Mouse (Mus musculus) cortical plate, adult 2 months (tissue): ENCODE measurements around the gene Acer1. TPM values are rescaled to one million over a fixed set of nuclear protein-coding genes. Genes with fewer than 3 reads are reported as not detected.

ENCODE experiments used
- H3K27ac ChIP-seq: fragments of 200-500 bp; 2 replicates; pipeline ENCODE4 v1.5.1; 2012; ENCODE audit warnings: low read length, control low read depth, inconsistent platforms; ENCODE audit not compliant: insufficient read depth
- H3K4me1 ChIP-seq: fragments of 200-500 bp; 2 replicates; pipeline ENCODE4 v1.6.1; 2011; ENCODE audit warnings: low read length; ENCODE audit not compliant: control insufficient read depth, insufficient read depth
- H3K4me3 ChIP-seq: fragments of 200-500 bp; 2 replicates; pipeline ENCODE4 v1.5.1; 2011; ENCODE audit warnings: mild to moderate bottlenecking, low read length, control low read depth; ENCODE audit not compliant: insufficient read depth
- CTCF ChIP-seq: fragments of 200-500 bp; IDR thresholded peaks from 2 replicates; pipeline ENCODE4 v1.5.1; 2011; ENCODE audit warnings: mild to moderate bottlenecking, control low read depth, low read length; ENCODE audit not compliant: insufficient read depth; ENCODE audit errors: extremely low read depth
- POLR2A ChIP-seq: fragments of 200-500 bp; IDR thresholded peaks from 2 replicates; pipeline ENCODE4 v1.6.1; 2011; ENCODE audit warnings: mild to moderate bottlenecking, low read length, control low read depth; ENCODE audit not compliant: insufficient read depth; ENCODE audit errors: extremely low read depth
- polyA plus RNA-seq: library from polyadenylated mRNA; depleted of rRNA; stranded (reverse); fragments of >200 nt; gene quantifications from 2 replicates; pipeline ENCODE4 v1.2.3, GENCODE M21; 2012

The Acer1 gene
- polyA plus RNA-seq, 1 experiment: not detected

DNA sequence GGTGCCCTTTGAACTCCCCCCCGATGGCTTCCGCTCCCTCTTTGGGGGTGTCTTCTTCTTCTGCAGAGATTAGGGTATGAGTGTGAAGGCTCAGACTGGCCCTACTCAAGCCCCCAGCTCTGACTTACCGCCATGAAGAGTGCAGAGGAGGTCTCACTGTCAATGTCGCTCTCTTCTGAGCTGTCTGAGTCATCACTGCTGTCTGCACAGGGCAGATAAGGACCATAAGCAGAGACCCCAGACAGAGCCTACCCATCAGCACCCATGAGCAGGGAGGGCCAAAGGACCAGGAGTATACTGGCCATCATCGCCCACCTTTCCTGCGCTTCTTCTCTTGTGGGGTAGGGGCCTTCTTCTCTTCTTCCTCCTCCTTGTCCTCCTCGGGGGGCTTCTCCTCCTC lies 22.1 kb upstream of the Acer1 start:
- H3K4me1 ChIP-seq: no peaks in the 10 kb centered on the region
- TF ChIP-seq POLR2A (no peak), CTCF (no peak)
- no peak overlapping the region for H3K4me3 ChIP-seq
- no peak overlapping the region for H3K27ac ChIP-seq

- H3K4me1 ChIP-seq: no peaks in the 10 kb centered on the region
- no peak for TF ChIP-seq CTCF
- TF ChIP-seq POLR2A: no peak
- H3K27ac ChIP-seq: no peak overlapping the region
- no peak overlapping the region for H3K4me3 ChIP-seq
Observed at GRCm38 (mm10) chr17:57001228-57001627, 19.3 kb upstream of the Acer1 start.

DNA sequence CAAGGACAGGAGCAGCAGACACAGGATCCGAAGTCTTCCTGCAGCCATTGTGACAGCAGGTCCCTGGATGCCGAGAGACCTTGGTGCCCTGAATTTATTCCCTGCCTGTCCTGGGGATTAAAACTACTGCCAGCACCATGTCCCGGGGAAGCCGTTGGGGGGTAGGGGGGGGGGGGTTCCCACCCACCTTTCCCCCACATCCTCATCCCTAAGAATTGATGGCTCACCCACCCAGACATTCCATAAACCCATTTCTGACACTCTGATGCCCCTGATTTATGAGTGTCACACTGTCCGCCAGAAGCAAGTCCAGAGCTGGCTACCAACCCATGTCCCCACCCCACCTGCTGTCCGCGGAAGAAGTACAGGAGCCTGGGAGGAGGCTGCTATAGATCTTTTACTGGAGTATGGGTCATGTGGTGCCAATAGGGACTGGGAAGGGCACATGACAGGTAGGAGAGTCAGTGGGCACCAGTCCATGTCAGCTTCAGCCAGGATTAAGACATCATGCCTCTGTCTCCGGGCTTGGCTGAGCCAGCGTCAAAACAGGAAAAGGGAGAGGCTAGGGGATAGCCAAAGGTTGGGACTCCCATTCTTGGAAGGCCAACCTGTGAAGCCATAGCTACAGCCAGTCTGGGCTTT lies 18.2 kb upstream of the Acer1 start, which contains the start of gene Pspn:
Gene Pspn, minus strand, starts transcription at position 51 of the 642 bp plus-strand sequence.
- Histone ChIP-seq H3K27ac (no peak within 1 kb of the TSS), H3K4me3 (no peak within 1 kb of the TSS), H3K4me1 (no peaks in the 10 kb centered on the region)
- TF ChIP-seq CTCF (no peak), POLR2A (no peak)

GRCm38 (mm10) chr17:56999414-56999813 lies 17.5 kb upstream of the Acer1 start:
- Histone ChIP-seq H3K4me1 (no peaks in the 10 kb centered on the region), H3K4me3 (no peak overlapping the region), H3K27ac (no peak overlapping the region)
- TF ChIP-seq CTCF (no peak), POLR2A (no peak)

DNA sequence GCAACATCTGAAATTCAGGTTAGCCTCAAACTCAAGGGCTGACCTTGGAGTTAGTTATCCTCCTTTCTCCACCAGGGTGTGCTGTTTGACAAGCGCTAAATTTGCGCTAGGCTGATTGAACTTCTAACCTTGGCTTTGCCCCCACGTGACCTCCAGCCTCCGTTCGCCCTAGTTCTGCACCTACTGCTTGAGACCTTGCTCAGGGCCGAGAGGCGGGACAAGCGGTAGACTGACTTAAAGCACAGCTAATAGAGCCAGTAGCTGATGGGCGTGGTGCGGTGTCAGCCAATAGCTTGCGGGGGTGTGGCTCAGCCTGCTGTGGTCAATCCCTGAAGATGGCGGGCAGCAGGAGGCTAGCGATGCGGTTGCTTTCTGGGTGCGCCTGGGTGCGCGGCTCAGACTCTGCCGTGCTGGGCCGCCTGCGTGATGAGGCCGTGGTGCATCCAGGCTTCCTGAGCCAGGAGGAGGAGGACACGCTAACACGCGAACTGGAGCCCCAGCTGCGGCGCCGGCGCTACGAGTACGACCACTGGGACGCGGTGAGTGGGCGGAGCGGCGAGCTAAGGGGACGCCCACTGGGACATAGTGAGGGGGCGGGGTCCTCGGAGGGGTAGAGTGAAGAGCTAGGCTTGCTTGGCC lies 15.2 kb upstream of the Acer1 start, which contains the start of gene Alkbh7:
Gene Alkbh7, plus strand, starts transcription at position 311 of the 639 bp plus-strand sequence.
- H3K4me1 ChIP-seq: no peaks in the 10 kb centered on the region
- peak within 1 kb of the TSS; percentile 50 for H3K4me3 ChIP-seq

DNA sequence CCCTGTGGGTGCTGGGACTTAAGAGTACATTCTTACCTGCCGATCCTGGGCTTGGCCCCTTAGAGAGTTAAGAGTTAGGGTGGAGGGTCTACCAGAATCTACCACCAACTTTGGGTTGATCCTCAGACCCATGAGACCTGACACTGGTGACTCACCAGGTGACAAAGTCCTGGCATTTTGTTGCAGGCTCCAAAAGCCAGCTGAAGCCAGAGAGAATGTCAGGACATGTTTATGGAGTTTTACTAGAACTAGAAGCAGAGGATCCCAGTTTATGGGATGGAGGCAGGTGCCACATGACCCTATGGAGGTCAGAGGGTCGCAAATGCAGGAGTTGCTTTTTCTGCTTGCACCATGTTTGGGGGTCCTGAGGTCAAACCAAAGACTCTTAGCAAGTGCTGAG lies 14.6 kb upstream of the Acer1 start:
- Histone ChIP-seq H3K27ac (no peak overlapping the region), H3K4me3 (no peak overlapping the region; the same call in 1 of the 2 replicates), H3K4me1 (no peaks in the 10 kb centered on the region)
- TF ChIP-seq POLR2A: peak; percentile 24; the same call in 1 of the 2 replicates
- no peak for TF ChIP-seq CTCF

More for the DNA sequence above, 15.2 kb upstream of the Acer1 start, which contains the start of gene Alkbh7:
- H3K27ac ChIP-seq: no peak within 1 kb of the TSS
- peak; percentile 62 for TF ChIP-seq CTCF
- peak; percentile 73 for TF ChIP-seq POLR2A

- Histone ChIP-seq H3K27ac (no peak overlapping the region), H3K4me1 (peaks cover 4% of the 10 kb centered on the region), H3K4me3 (no peak overlapping the region)
- no peak for TF ChIP-seq POLR2A
- TF ChIP-seq CTCF: no peak
Observed at GRCm38 (mm10) chr17:56995046-56995445, 13.1 kb upstream of the Acer1 start.

DNA sequence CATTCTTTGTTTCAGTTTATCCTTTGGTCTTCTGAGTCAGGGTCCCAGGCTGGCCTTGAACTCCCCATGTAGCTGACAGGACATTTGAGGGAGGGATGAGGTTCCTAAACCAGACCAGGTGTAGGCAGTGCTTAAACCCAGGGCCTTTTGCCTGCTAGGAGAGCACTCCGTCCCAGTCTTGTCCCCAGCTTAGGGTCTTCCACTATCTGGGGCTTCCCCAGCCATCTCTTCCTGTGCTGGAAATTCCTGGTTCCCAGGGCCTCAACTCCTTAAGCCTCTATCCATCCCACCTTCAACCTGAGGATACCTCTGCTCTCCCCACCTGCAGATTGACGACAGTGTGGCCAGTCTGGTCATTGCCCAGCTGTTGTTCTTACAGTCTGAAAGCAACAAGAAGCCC lies 9.0 kb upstream of the Acer1 start:
- Histone ChIP-seq H3K4me1 (peaks cover 4% of the 10 kb centered on the region), H3K27ac (no peak overlapping the region), H3K4me3 (peak overlapping the region; percentile 62)
- TF ChIP-seq POLR2A: no peak
- no peak for TF ChIP-seq CTCF

DNA sequence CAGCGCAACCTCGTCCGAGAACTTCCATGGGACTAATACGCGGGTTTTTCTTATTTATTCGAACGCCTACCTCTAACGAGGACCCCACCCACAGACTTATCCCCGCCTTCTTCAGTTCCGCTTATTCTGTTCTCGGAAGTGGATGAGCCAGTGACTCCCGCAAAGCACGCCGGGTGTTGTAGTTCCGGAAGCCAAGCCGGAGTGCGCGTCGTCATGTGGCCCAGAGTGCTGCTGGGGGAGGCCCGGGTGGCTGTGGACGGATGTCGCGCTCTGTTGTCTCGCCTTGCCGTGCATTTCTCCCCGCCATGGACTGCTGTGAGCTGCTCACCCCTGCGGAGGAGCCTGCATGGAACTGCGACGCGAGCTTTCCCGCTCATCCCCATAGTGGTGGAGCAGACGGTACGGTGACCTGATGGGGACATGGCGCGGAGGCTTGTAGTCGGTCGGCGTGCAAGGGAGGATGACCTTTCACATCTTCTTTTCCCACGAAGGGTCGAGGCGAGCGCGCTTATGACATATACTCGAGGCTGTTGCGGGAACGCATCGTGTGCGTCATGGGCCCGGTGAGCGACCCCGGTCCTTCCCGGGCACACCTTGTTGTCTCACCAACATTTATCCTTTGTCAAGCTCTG lies 8.3 kb upstream of the Acer1 start, which contains the start of gene Clpp:
Gene Clpp, plus strand, starts transcription at position 191 of the 632 bp plus-strand sequence.
- peaks cover 4% of the 10 kb centered on the region for H3K4me1 ChIP-seq
- TF ChIP-seq POLR2A (peak; percentile 92), CTCF (no peak)
- H3K4me3 ChIP-seq: peak within 1 kb of the TSS; percentile 62
- H3K27ac ChIP-seq: peak within 1 kb of the TSS; percentile 10; the same call in 1 of the 2 replicates
